In the genomic region with DNA sequence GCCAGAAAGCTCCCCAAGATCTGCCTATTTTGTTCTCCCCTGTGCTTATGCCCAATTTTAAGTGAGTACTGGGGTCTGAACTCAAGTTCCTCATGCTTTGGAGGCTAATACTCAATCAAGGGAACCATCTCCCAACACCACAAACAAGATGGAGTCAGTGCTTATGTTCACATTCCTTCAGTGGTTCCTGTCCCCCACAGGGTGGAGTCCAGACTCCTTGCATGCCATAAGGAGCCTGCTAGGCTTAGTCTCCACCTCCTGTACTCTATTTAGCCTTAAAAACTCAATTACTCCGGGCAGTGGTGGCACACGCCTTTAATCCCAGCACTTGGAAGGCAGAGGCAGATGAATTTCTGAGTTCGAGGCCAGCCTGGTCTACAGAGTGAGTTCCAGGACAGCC, we compare ENCODE assay signal across 32 mouse cellular contexts. TPM values are rescaled to one million over a fixed set of nuclear protein-coding genes. Genes with fewer than 3 reads are reported as not detected.
"Had no signal": no experiment of that assay in that cellular context is flagged by ENCODE, and none has a peak within 500 bp of the region (broad histone marks: within the 10 kb centered on the region; RNA-seq: fewer than 3 reads in every experiment).

No protein-coding gene starts in this region.

- DNase-seq: gastrocnemius, postnatal 14 days; gastrocnemius, postnatal 36 days; heart, adult 11 months; heart, adult 2 months; heart, postnatal 36 days; kidney, adult 11 months; kidney, adult 9 months; kidney, postnatal 36 days; layer of hippocampus, adult 9-11 months; layer of hippocampus, postnatal 36 days; left cerebral cortex, postnatal 4 days had no signal

- H3K9me3 ChIP-seq: heart, embryonic 13.5 days; heart, embryonic 15.5 days; hindbrain, embryonic 13.5 days; hindbrain, embryonic 15.5 days; kidney, embryonic 15.5 days; limb, embryonic 13.5 days; limb, embryonic 15.5 days; liver, embryonic 12.5 days had no signal

- H3K4me3 ChIP-seq: heart, adult 2 months; heart, embryonic 13.5 days; heart, embryonic 15.5 days; hindbrain, embryonic 13.5 days; hindbrain, embryonic 15.5 days; limb, embryonic 13.5 days; limb, embryonic 15.5 days; liver, embryonic 12.5 days had no signal

- H3K27ac ChIP-seq: heart, adult 2 months; heart, embryonic 13.5 days; heart, embryonic 15.5 days; hindbrain, embryonic 13.5 days; hindbrain, embryonic 15.5 days; hindbrain, postnatal 0 days; kidney, postnatal 0 days; limb, embryonic 13.5 days; limb, embryonic 15.5 days; liver, embryonic 12.5 days; liver, embryonic 14.5 days had no signal

- H3K36me3 ChIP-seq: heart, embryonic 13.5 days; heart, embryonic 15.5 days; hindbrain, embryonic 13.5 days; hindbrain, embryonic 15.5 days; kidney, embryonic 15.5 days; limb, embryonic 13.5 days; limb, embryonic 15.5 days; liver, embryonic 12.5 days had no signal

- ATAC-seq: hindbrain, postnatal 0 days; intestine, embryonic 16.5 days; liver, embryonic 12.5 days had no signal

- H3K4me2 ChIP-seq: heart, embryonic 11.5 days; heart, embryonic 13.5 days; heart, embryonic 15.5 days; hindbrain, embryonic 15.5 days; limb, embryonic 13.5 days; limb, embryonic 15.5 days; liver, embryonic 12.5 days had no signal

- H3K9ac ChIP-seq: heart, embryonic 13.5 days; heart, embryonic 15.5 days; hindbrain, embryonic 13.5 days; hindbrain, embryonic 15.5 days; kidney, embryonic 15.5 days; limb, embryonic 13.5 days; limb, embryonic 15.5 days; liver, embryonic 12.5 days; liver, embryonic 14.5 days had no signal

RNA-seq across cellular contexts. Expression of gene Bhlha9, which starts 47.4 kb away (rescaled TPM):
- total RNA-seq: gastrocnemius, adult 18-20 months; gastrocnemius, adult 8-10 months; gastrocnemius, postnatal 14 days; gastrocnemius, postnatal 36 days; heart, adult 2 months; heart, postnatal 14 days; heart, postnatal 36 days; hematopoietic stem cell, adult 5-6 weeks had no signal
- polyA plus RNA-seq: gonadal fat pad, adult 2 months; heart, adult 2 months; heart, postnatal 0 days; kidney, adult 2 months; liver, embryonic 12.5 days; liver, embryonic 14.5 days had no signal

RNA-seq across cellular contexts. Expression of gene Trarg1, which starts 54.7 kb away (rescaled TPM):
- total RNA-seq: hematopoietic stem cell, adult 5-6 weeks had no signal
- polyA plus RNA-seq: hindbrain, embryonic 11.5 days; liver, embryonic 12.5 days; liver, embryonic 14.5 days had no signal
